Mouse (Mus musculus) cerebellum, postnatal 14 days (tissue): ENCODE results near the gene Rubcn.
A peak's percentile ranks its signal among the peaks of the same experiment; 100 is the strongest.

ENCODE experiments used
- DNase-seq, 2 experiments: peaks; one replicate each; pipeline ENCODE4 v3.0.0; 2021; ENCODE audit warnings: mixed read lengths in 2 of 2

The Rubcn gene

DNA sequence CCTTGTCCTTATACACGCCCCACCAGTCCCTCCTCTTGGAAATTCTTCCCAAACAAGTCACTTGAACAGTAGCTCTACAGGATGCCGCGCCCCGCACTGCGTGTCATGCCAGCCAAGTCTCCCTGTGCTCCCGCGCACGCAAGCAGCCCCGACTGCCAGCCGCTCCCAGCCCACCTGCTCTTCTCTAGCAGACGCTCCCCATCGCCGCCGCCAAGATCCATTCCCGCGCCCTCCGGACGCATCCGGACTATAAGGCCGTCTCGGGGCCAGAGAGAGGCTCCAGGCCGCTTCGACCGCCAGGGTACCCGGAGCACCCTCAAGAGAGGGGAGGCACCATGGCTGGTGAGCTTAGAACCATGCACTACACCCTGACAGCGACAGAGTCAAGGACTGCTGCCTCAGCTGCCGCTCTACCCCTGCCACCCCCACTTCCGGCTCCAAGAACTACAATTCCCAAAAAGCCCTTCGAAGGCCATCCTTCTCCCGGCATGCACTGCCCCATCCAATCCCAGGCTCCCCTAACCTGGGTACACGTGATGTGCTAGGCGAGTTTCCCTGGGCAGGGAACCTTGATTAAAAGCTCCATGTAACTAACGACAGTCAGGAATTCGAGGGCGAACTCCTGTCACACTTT is 9.5 kb downstream of the Rubcn start:
- peak; percentile 88 to 91 for DNase-seq

DNA sequence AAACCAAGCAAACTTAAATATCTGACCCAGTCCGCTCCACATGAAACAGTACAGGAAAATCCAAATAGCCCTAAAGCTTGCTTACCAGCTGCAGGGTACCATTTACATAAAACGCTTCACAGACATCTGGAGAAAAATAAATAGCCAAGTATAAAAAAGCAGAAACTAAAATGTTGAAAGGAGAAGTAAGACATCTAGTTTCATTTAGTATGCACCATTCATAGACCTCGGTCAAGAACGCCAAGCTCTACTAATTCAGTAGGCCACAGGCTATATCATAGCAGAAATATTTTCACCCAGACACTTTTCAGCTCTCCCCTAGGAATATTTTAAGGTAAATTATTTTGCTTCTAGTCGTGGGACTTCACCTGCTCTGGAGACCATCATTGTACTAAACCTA is 10.9 kb downstream of the Rubcn start:
- DNase-seq = no peak

DNA sequence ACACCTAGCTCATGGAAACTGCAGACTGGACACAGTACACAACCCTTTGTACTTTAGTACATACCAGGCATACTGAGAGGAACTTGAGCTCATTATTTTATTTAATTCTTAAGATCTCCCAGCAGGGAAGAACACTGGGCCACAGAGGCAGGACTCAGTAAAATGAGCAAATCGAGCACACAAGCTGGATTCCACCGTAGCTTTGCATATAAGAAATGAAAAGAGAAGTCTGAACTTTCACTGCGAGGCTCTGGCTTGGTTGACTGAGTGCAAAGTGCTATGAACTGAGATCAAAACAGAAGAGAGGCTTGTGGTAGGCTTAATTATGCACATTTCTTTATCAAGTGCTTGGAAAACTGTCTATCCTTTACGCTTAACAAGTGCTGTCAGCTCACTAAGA is 12.2 kb downstream of the Rubcn start:
- DNase-seq = no peak

DNA sequence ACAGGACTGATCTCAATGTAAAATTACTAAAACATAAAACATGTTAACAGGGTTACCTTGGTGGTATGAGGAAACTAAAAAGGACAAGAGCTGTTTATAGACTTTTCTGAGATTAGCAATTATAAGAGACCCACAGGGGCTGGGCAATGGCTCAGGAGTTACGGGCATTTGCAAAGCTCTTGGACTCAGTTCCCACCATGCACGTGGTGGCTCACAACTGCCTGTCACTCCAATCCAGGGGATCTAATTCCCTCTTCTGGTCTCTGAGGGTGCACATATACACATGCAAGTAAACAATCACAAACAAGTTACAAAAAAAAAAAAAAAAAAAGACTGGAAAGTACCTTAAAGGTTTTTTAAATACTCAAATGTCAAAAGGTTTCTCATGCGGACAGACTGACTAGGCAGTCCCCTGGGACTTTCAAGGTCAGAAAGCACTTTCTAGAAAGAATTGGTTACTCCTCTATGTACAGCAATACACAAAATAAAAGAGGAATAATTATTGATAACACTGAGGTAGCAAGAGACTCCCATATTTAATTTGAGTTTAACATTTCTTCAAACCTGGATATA is 15.7 kb downstream of the Rubcn start:
- DNase-seq = no peak

DNA sequence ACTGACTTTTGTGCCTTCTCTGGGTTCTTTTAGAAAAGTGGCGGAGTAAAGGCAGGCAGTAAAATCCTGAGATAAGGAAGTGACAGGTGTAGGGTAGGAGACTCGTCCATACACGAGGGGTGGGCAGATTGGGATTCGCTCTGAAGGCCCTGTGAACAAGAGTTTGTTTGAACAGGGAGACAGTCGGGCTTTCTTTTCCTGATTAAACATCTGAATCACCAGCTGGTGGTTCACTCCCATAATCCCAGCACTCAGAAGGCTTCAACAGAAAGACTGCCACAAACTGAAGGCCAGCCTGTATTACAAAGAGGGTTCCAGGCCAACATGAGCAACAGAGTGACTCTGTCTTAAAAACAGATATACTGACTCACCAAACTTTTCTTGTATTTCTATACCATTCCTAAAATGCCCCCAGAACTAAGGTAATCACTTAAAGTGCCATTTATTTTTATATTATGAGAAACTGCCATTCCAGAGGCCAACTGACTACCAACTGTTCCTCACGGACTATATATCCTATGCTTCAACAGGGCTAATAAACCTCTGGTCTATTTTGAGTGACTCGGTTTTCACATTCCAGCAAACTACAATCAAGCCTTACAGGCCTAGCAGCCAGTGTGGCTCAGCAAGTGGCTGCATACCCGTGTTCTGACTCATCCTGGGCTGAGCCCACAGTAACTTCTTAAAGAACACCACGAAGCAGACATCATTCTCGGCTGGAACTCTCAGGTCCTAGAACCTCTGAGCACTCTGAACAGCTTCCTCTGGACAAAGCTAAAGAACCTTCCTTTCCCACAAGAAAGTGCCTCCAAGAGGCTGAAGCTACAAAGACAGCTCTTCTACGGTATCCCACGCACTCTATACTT is 18.6 kb downstream of the Rubcn start:
- DNase-seq = no peak

DNA sequence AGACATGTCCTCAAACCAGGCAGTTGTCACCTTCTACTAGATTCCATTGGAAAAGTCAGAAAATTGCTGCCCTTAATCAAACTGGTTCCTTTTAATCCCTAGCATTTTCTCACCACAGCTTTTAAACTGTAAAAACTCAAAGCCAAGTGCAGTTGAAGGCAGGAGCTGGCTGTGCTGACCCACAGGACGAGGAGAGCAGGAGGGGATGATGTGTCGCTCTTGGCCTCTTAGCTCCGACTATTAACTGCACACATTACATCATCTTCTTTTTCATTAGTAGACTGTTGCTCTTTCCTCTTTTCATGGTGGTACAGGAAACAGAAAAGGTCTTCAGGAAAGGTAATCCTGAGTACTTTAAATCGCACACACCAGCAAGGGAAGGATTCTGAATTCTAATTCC is 19.2 kb downstream of the Rubcn start:
- DNase-seq = no peak

DNA sequence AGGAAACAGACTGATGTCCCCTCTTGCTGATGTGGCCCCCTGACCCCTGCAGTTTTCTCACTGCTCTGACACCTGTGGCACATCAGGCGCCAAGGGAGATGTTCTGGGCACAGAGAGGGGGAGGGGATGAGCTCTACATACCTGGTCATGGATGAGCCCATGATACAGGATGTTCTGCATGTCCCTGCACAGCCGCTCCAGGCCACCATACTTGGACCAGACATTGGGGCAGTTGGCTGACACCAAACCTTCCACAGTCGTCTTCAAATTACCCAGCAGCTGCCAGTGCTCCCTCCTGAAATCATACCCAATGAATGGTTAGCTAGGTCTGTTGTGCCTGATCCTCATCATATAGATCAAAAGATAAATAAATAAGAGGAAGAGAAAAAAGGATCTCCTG is 20.8 kb downstream of the Rubcn start:
- DNase-seq = no peak

DNA sequence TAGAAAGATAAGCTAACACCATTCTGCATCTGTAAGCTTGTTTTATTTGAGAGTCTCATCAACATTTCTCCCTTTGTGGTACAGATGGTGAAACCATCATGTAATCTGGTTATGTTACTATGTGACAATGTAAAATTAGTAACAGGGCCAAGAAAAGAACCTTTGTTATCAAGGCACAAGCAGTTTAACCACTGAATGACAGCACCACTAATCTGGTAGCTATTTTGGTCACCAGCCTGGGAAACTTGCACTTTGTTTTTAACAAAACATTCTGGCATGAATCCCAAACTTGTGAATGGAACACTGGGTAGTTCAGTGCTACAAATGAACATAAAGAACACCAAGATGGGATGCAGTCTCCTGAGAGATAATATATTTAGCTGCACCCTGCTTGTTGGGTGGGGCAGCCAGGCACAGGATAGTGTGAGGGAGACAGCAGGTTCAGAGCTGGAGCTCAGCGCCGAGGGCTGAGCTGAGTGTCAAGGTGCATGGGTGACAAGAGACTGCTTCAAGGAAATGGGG is 23.5 kb downstream of the Rubcn start:
- DNase-seq = no peak

DNA sequence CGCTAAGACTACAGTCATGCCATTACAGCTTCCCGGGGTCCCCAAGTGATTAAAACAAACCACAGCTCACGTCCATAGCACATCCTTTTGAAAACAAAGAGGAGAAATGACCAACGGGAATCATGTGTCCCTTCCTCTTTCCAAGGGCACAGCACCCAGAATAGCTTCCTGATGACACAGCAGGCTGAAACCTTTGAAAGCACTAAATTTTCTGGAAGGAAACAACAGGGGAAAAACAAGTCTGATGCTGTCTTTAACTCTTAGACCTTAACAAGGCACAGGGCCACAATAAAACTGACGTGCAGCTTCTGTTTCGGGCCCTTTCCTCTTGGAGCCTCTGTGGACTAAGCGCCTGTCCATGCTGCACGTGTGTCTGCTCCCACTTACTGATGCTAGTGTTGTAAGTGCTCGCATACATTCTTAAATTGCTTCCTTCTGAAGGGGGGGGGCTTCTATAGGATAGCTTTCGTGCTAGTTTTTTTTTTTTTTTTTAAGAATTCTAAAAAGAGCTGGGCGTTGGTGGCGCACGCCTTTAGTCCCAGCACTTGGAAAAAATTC is 24.0 kb downstream of the Rubcn start:
- DNase-seq = no peak

DNA sequence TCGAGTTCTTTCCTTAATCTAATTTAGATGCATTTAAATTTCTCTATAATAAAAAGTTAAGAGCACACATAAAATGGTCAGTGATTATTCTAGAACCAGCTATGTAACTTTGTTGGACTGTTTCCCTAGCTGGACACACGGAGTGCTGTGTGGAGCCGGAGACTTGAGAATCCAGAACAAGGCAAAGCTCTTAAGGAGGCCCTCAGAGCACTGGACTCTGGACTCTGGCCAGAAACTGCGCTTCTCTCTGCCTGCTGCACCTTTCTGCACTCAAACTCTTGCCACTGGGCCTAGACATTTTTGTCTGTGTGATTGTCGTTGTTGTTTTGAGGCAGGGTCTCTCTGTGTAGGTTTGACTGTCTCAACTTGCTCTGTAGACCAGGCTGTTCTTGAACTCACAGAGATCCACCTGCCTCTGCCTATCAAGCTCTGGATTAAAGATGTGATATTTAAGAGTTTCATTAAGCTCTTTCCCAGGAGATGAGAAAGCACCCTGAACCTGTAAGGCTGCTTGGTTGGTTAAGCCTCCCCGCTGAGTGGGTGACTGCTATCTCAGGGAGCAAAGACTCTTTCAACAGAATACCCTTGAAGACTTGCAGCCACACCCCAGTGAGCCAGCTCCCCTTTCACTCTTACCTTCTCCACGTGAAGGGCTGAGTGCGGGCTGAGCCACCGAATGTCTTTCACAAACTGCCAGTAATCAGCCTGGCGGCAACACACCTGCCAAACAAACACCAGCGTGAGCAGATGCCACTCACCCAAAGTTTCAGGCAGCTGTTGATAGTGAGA is 28.3 kb downstream of the Rubcn start:
- no peak for DNase-seq

DNA sequence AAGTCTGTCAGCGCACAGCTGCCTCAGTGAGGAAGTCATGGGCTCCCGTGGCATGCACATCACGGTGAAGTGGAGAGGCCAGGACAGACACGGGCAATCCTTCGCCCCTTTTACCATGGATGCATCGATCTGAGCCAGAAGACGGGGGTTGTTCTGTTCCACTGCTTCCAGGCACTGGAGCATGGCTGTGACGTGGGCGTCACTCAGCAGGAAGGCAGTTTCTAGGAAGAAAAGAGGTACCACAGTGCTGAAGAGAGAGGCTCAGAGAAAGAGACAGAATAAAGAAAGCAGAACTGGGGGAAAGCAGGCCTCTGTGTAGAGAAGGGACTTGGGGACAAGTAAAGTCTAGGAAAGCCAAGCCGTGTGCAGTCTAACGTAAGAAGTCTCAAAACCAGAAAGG is 30.5 kb downstream of the Rubcn start:
- no peak for DNase-seq

DNA sequence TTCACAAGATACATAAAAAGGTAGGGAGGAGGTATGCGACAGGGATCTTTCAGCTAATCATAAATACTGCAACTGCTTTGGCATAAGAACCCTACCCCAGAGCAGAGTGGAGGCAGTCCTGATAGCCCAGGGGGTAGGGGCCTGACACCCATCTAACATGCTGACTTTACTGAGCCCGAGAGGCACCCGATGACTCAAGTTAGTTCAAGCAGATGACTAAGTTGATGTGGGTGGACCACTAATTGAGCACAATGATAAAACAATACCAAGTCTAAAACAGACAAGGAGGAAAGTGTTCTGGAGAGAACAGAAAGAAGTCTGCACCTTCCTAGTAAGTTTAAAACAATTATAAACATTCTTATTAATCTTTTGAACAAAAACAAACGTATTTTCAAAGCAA is 46.1 kb downstream of the Rubcn start:
- DNase-seq = no peak

DNA sequence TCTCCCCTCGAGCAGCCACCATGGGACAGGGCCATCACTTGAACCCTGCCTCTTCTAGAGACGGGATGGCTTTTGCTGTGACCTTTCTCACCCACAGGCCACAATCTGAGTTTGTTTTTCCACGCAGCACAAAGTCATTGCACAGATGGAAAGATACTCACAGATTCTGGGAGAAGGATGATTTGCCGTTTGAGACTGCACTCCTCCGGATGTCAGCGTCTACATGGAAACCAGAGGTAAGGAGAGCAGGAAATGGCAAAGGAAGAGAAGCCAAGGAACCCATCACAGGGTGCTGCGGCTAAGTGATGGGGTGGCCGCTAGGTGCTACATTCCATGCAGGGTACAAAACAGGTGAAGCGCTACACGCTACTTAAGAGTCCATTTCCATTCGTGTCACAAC is 48.5 kb downstream of the Rubcn start:
- DNase-seq = no peak

DNA sequence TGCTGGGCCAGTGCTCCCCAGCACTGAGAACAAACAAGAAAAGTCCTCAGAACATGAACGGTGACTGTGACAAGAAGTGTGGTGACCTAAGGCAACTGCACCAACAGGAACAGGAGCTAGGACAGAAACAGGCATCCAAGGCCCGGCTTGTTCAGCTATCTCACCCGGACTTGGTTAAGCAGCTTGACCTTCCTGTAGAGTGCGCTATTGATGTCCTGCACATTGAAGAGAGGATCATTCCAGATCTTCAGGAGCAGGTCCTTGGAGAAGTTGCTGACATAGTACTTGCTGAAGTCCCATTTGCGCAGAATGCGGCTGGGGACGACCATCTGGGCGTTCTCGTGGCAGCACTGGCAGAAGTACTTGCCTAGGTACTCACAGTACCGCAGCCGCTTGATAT is 51.0 kb downstream of the Rubcn start:
- DNase-seq = no peak

DNA sequence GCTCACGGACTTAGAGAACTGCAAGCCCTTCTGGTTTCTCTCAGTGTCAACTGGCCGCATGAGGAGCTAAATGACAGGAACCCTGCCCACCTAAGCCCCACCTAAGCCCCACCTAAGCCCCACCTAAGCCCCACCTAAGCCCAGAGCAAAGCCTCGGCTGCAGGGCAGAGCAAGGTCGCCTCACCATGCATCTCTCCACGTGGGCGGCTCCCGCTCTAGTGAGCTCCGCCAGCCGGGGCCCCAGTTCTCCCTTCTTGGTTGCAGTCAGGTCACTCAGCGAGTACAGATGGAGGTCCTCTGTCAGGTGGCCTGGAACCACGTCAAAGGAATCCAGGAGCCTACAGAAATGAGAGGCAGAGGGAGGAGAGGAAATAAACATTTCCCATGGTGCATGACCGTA is 52.2 kb downstream of the Rubcn start:
- no peak for DNase-seq

DNA sequence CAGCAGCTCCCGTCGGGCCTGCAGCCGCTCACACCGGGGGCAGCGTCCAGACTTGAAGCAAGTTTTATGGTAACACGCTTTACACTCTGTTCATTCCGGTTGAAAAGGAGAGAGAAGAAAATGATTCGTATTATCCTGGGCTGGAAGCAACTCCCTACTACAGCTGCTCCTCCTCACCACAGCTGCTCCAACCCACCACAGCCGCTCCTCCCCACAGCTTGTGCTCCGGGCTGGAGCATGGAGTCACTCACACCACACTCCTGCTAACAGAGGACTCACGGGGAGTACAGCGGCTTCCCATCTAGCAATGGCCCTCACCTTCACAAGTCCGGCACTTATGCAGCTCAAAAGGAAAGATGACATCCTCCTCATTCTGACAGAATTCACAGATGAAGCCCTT is 53.5 kb downstream of the Rubcn start:
- no peak for DNase-seq

DNA sequence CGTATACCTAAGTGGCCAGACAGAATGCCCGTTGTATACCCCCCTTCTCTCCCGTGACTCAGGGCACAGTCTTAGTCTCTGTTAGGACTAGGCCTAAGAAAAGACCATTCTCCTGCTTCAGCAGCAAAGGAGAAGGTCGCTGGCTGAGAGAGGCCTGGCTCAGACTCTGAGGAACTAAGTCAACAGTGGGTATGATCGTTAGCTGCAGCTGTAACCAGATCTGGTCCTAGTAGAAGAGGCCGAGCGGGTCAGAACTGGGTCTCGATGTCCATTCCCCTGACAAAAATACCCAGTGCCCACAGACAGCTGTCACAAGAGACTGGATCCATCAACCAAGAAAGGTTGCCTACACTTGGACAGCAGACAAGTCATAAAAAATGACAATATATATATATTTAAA is 54.1 kb downstream of the Rubcn start:
- DNase-seq = no peak

DNA sequence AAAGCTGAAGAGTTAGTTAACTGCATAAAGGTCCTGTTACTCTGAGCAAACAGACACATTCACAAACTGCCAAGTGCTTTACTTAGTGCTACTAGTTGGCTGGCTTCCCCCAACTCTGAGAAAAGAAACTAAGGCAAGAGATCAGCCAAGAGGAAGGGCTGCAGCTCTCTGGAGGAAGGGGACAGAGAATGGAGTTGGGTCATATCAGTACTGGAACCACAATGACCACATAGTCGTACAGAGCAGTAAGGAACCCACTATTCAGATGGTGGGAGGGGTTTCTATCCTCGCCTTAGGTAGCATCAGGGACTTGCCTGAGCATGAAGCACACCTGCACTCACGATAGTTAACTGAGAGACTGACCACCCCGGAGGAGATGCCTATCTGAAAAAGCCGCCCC is 54.7 kb downstream of the Rubcn start:
- DNase-seq = no peak

DNA sequence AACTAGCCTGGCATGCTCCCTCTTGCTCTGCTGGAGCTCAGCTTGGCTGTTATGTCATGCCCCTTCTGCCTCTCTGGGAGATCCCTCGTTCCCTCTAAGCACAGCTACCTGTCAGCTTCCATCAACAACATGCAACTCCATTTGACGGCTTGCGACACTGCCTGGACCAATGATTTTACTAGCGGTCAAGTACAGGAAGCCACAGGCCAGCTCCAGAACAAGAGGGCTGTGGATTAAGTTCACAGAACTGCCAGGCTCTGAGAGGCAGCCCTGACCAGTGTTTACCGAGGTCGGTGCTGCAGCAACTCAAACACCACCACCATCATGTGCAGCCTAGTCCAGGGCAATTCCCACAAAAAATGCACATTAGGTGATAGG is 55.1 kb downstream of the Rubcn start:
- no peak for DNase-seq

DNA sequence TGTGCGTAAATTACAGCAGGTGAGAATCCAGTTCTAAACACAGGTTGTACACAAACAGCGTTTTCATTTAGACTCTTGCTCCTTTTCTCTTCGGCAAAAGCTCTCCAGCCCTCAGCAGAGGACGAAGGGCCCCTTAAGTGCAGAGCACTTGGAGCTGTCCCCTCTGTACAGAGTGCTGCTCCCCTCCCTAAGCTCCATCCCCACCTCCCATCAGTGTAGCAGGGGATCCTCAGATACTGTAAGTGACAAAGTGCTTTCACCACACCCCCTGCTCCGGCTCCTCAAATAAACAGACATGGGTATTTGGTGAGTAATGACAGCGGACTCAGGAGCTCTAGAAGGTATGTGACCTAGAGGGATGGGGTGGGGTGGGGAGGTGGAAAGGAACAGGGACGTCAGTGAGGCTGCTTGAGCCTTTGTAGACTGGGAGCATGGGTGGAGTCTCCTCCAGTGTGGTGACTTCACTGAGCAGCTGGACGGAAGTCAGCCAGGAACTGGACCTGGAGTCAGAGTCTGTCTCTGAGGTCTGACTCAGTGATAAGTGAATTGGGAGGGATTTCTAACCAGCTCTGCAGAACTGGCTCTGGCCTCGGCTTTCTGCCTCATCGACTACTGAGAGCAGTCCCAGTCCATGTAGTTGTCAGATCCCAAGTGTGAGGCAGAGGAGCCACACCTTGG is 55.7 kb downstream of the Rubcn start:
- no peak for DNase-seq

DNA sequence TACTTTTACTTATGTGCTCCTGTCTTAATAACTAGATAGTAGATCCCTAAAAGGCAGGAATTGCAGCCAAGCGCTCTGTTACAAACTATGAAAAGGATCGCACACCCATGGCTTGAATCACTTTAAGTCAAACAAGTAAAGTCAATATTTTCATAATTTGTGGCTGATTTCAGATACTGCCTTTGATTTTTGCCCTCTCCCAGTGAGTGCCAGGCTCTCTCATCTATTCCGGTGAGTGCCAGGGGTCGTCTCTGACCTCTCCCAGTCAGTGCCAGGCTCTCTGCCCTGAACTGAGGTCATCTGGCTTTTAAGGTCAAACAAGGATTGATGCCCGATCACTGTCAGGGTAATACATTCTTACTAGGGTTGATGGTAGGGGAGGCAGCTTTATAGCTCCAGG is 59.1 kb downstream of the Rubcn start:
- DNase-seq = no peak

DNA sequence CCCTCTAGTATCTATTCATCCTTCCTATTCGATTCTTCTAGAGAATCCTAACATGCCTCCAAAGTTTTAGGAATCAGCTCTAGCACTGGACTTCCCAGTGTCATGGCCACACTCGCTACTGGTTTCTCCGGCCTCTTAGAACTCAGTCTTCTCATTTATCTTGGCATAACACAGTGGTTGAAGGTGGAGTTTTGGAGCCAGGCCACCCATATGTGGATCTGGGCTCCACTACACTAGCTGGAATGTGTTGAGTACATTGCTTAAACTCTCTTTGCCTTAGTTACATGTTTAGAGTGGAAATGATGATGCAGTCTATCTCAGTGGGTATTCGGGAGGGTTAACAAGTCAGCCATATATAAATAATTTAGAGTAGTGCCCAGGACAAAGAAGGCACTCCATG is 59.5 kb downstream of the Rubcn start:
- DNase-seq = no peak
